Mouse (Mus musculus): Measurements from ENCODE around the gene Rft1. TPM values are rescaled to one million over a fixed set of nuclear protein-coding genes. Genes with fewer than 3 reads are reported as not detected.

Gene Rft1
- polyA plus RNA-seq (2012; rRNA removed) = 17.6 and 18.8 TPM in 2 replicates

- H3K36me3 ChIP-seq (ENCODE audit: control insufficient read depth, insufficient read depth, low read length) = no peaks in the 10 kb centered on the region
- peak within 1 kb of the TSS; percentile 85 for H3K27ac ChIP-seq (ENCODE audit: insufficient read depth, low read depth, low read length)
- H3K27me3 ChIP-seq (replicated peaks; ENCODE audit: control insufficient read depth, insufficient read depth, low read length) = no peaks in the 10 kb centered on the region
- TF ChIP-seq POLR2A (IDR thresholded peaks at IDR 0.05; ENCODE audit: low read depth, low read length) (peak; percentile 81), CTCF (conservative IDR thresholded peaks at IDR 0.05; ENCODE audit: insufficient read depth, insufficient read length, low read depth, low read length) (no peak; the same call in 1 of the 2 replicates)
- H3K4me1 ChIP-seq (ENCODE audit: control insufficient read depth, insufficient read depth, low read length) = peaks cover 18% of the 10 kb centered on the region; the same call in 1 of the 2 replicates
- WGBS = 3% methylated on average over 38 of the region's 38 CpGs
- peak within 1 kb of the TSS; percentile 93 for H3K4me3 ChIP-seq (ENCODE audit: insufficient read depth, low read depth, low read length)
- peak; percentile 98 for DNase-seq
These were observed at the start of gene Rft1 for GRCm38 (mm10) chr14:30653943-30654659. Rft1 (plus strand) TSS chr14:30654360.

- H3K4me1 ChIP-seq (ENCODE audit: control insufficient read depth, insufficient read depth, low read length) = no peaks in the 10 kb centered on the region
- no peaks in the 10 kb centered on the region for H3K27me3 ChIP-seq (replicated peaks; ENCODE audit: control insufficient read depth, insufficient read depth, low read length)
- DNase-seq = no peak
- no peaks in the 10 kb centered on the region; the same call in 1 of the 2 replicates for H3K36me3 ChIP-seq (ENCODE audit: control insufficient read depth, insufficient read depth, low read length)
- no peak overlapping the region for H3K27ac ChIP-seq (ENCODE audit: insufficient read depth, low read depth, low read length)
- H3K4me3 ChIP-seq (ENCODE audit: insufficient read depth, low read depth, low read length) = no peak overlapping the region
- TF ChIP-seq POLR2A (IDR thresholded peaks at IDR 0.05; ENCODE audit: low read depth, low read length) (no peak), CTCF (conservative IDR thresholded peaks at IDR 0.05; ENCODE audit: insufficient read depth, insufficient read length, low read depth, low read length) (no peak)
- WGBS = 75% methylated on average over 5 of the region's 5 CpGs
These were observed 47.3 kb upstream of the Rft1 start for GRCm38 (mm10) chr14:30606817-30607216.

- peaks cover 3% of the 10 kb centered on the region; the same call in 1 of the 2 replicates for H3K4me1 ChIP-seq (ENCODE audit: control insufficient read depth, insufficient read depth, low read length)
- no peak for DNase-seq
- H3K27me3 ChIP-seq (replicated peaks; ENCODE audit: control insufficient read depth, insufficient read depth, low read length) = no peaks in the 10 kb centered on the region
- no peaks in the 10 kb centered on the region; the same call in 1 of the 2 replicates for H3K36me3 ChIP-seq (ENCODE audit: control insufficient read depth, insufficient read depth, low read length)
- no peak overlapping the region for H3K4me3 ChIP-seq (ENCODE audit: insufficient read depth, low read depth, low read length)
- TF ChIP-seq POLR2A (IDR thresholded peaks at IDR 0.05; ENCODE audit: low read depth, low read length) (no peak), CTCF (conservative IDR thresholded peaks at IDR 0.05; ENCODE audit: insufficient read depth, insufficient read length, low read depth, low read length) (no peak)
- 74% methylated on average over 4 of the region's 4 CpGs for WGBS
- no peak overlapping the region for H3K27ac ChIP-seq (ENCODE audit: insufficient read depth, low read depth, low read length)
These were observed 46.5 kb upstream of the Rft1 start for GRCm38 (mm10) chr14:30607696-30608095.

DNA sequence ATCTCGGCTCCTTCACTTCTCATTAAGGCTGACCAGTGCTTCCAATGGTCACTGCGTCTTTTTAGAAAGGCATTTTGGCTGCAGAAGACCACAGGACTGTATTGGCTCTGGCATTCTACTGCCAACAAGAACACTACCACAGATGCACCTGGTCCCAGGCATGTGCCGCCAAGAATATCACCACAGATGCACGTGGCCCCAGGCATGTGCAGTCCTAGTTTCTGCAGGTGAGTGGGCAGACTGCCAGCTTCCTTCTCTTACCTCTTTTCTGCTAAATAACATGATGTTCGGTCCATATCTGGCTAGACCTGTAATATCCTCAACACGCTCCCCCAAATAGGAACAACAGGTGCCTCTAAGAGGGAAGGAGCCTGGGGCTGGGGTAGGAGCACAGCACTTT lies 46.0 kb upstream of the Rft1 start:
- H3K27me3 ChIP-seq (replicated peaks; ENCODE audit: control insufficient read depth, insufficient read depth, low read length) = no peaks in the 10 kb centered on the region
- no peak for DNase-seq
- H3K4me3 ChIP-seq (ENCODE audit: insufficient read depth, low read depth, low read length) = no peak overlapping the region
- H3K36me3 ChIP-seq (ENCODE audit: control insufficient read depth, insufficient read depth, low read length) = no peaks in the 10 kb centered on the region; the same call in 1 of the 2 replicates
- H3K4me1 ChIP-seq (ENCODE audit: control insufficient read depth, insufficient read depth, low read length) = peaks cover 3% of the 10 kb centered on the region; the same call in 1 of the 2 replicates
- WGBS = 82% methylated on average over 6 of the region's 6 CpGs
- TF ChIP-seq POLR2A (IDR thresholded peaks at IDR 0.05; ENCODE audit: low read depth, low read length) (no peak), CTCF (conservative IDR thresholded peaks at IDR 0.05; ENCODE audit: insufficient read depth, insufficient read length, low read depth, low read length) (no peak)
- H3K27ac ChIP-seq (ENCODE audit: insufficient read depth, low read depth, low read length) = no peak overlapping the region

- peaks cover 4% of the 10 kb centered on the region; the same call in 1 of the 2 replicates for H3K4me1 ChIP-seq (ENCODE audit: control insufficient read depth, insufficient read depth, low read length)
- no peaks in the 10 kb centered on the region for H3K27me3 ChIP-seq (replicated peaks; ENCODE audit: control insufficient read depth, insufficient read depth, low read length)
- TF ChIP-seq CTCF (conservative IDR thresholded peaks at IDR 0.05; ENCODE audit: insufficient read depth, insufficient read length, low read depth, low read length) (no peak), POLR2A (IDR thresholded peaks at IDR 0.05; ENCODE audit: low read depth, low read length) (no peak)
- no peaks in the 10 kb centered on the region for H3K36me3 ChIP-seq (ENCODE audit: control insufficient read depth, insufficient read depth, low read length)
- no peak overlapping the region for H3K27ac ChIP-seq (ENCODE audit: insufficient read depth, low read depth, low read length)
- 90% methylated on average over 3 of the region's 3 CpGs for WGBS
- no peak overlapping the region for H3K4me3 ChIP-seq (ENCODE audit: insufficient read depth, low read depth, low read length)
- DNase-seq = no peak
These were observed 44.7 kb upstream of the Rft1 start for GRCm38 (mm10) chr14:30609499-30609898.

- Histone ChIP-seq H3K4me3 (ENCODE audit: insufficient read depth, low read depth, low read length) (no peak overlapping the region), H3K36me3 (ENCODE audit: control insufficient read depth, insufficient read depth, low read length) (no peaks in the 10 kb centered on the region), H3K27me3 (replicated peaks; ENCODE audit: control insufficient read depth, insufficient read depth, low read length) (no peaks in the 10 kb centered on the region), H3K4me1 (ENCODE audit: control insufficient read depth, insufficient read depth, low read length) (peaks cover 10% of the 10 kb centered on the region; the same call in 1 of the 2 replicates), H3K27ac (ENCODE audit: insufficient read depth, low read depth, low read length) (no peak overlapping the region)
- no peak for TF ChIP-seq CTCF (conservative IDR thresholded peaks at IDR 0.05; ENCODE audit: insufficient read depth, insufficient read length, low read depth, low read length)
- no peak for TF ChIP-seq POLR2A (IDR thresholded peaks at IDR 0.05; ENCODE audit: low read depth, low read length)
- 86% methylated on average over 2 of the region's 2 CpGs for WGBS
- DNase-seq = no peak
These were observed 43.9 kb upstream of the Rft1 start for GRCm38 (mm10) chr14:30610304-30610703.

GRCm38 (mm10) chr14:30610940-30611339 lies 43.2 kb upstream of the Rft1 start:
- no peak for DNase-seq
- no peak for TF ChIP-seq POLR2A (IDR thresholded peaks at IDR 0.05; ENCODE audit: low read depth, low read length)
- TF ChIP-seq CTCF (conservative IDR thresholded peaks at IDR 0.05; ENCODE audit: insufficient read depth, insufficient read length, low read depth, low read length) = no peak
- Histone ChIP-seq H3K4me3 (ENCODE audit: insufficient read depth, low read depth, low read length) (no peak overlapping the region), H3K27me3 (replicated peaks; ENCODE audit: control insufficient read depth, insufficient read depth, low read length) (no peaks in the 10 kb centered on the region), H3K36me3 (ENCODE audit: control insufficient read depth, insufficient read depth, low read length) (no peaks in the 10 kb centered on the region), H3K4me1 (ENCODE audit: control insufficient read depth, insufficient read depth, low read length) (peaks cover 10% of the 10 kb centered on the region; the same call in 1 of the 2 replicates), H3K27ac (ENCODE audit: insufficient read depth, low read depth, low read length) (no peak overlapping the region)
- WGBS = 76% methylated on average over 3 of the region's 3 CpGs

All from kidney, adult 2 months (tissue).